Mouse (Mus musculus) C3H10T1/2 (cell line): Measurements from ENCODE around the gene Ccdc126. TPM values are rescaled to one million over a fixed set of nuclear protein-coding genes. Genes with fewer than 3 reads are reported as not detected.

Source experiments
- polyA plus RNA-seq, 2 experiments: library from polyadenylated mRNA; unstranded; fragments of >200 nt; fragmentation: generic; extraction: Trizol; gene quantifications; one replicate each; pipeline ENCODE4 v1.2.1; 2012; ENCODE audit warnings: missing spikeins in 2 of 2

The Ccdc126 gene
- polyA plus RNA-seq, result 1 to 10 TPM in 1 of 2 experiments, under 1 TPM in 1; 0.20 to 2.0 TPM

DNA sequence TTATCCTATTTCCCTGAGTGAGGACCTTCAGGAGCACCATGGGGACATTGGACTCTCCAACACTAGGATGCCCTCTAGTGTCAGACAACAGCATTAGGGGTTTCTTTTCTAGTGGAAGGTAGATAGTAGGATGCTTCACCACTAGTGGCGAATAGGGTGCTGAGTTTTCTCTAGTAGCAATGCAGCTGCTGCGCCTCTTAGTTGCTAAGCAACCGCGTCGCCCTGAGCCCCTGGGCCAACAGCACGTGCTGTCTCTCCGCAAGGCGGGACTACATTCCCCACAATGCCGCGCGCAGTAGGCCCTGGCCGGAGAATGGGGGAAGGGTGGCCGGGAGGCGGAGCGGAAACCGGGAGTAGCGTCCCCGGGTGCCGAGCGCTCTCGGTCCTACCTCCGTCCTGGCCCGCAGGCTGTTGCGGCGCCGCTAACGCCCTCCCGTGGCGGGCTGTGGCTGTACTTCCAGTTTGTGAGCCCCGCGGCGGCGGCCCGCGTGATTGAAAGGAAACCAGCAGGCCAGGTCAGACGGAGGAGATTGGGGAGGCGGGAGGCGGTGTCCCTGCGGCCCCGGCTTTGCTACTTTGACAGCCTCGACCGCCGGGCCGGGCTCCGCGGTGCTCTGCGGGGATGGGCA is at the start of gene Ccdc126:
TSS of gene Ccdc126 (plus strand) at position 309 of the 629 bp plus-strand sequence.

DNA sequence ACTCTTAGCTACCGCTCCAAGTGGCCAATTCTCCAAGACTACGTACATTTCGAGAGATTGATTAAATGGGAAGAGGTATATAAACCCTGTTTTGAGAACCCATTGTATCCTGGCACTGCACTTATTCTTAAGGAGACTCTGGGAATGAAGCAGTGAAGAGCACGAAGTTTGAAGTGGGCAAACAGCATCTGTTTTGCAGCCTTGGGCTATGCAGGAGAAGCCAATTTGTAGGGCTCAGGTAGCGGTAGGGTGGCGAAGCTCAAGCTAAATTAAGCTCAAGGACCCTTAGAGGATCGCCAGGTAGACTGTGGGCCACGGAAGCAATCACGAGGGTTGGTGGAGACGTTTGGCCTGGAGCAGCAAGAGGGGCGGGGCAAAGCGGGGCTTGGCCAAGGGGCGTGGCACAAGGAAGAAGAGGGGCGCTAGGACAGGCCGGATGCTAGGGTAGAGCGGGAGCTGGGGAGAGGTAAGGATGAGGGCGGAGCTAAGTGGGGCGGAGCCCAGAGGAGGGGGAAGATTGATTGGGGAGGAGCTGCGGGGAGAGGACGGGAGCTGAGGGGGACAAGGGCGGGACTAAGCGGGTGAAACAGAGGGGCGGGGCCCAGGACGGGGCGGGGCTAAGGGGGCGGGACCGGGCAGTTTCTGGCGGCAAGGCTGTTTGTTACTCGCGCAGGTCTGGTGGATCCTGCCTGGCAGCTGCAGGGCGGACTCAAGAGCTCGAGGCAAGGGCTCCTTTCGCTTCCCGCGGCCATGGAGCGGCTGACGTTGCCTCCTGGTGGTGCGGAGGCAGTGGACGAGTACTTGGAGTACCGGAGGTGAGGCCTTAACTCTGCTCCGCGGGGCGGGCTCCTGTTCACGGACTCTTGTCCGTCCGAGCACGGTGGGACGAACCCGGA is 48.3 kb downstream of the Ccdc126 start, which contains the start of gene Fam221a:
TSS of gene Fam221a (plus strand) at position 581 of the 896 bp plus-strand sequence.

Other genes starting within 250 kb of the Ccdc126 start
- gene Malsu1, start 245.5 kb upstream of the Ccdc126 start, polyA plus RNA-seq, result 10 to 100 TPM; 18.3 to 18.5 TPM
- under 1 TPM; 0.02 to 0.37 TPM for gene Igf2bp3, start 104.3 kb upstream of the Ccdc126 start, polyA plus RNA-seq
- 10 to 100 TPM in 1 of 2 experiments, 1 to 10 TPM in 1; 4.5 to 26.6 TPM for gene Tra2a, start 55.2 kb upstream of the Ccdc126 start, polyA plus RNA-seq
- not detected for gene Fam221a, start 48.5 kb downstream of the Ccdc126 start, polyA plus RNA-seq
- gene Stk31, start 76.3 kb downstream of the Ccdc126 start, polyA plus RNA-seq, result not detected